Mouse (Mus musculus) forebrain, postnatal 0 days (tissue): ENCODE measurements around the gene Havcr1. TPM values are rescaled to one million over a fixed set of nuclear protein-coding genes. Genes with fewer than 3 reads are reported as not detected.

Source experiments
- ATAC-seq: fragments of 200-750 bp; cut with Nextera tagmentation; 2 replicates; pipeline ENCODE4 v1.8.0; 2017; ENCODE audit warnings: mild to moderate bottlenecking, moderate library complexity
- DNase-seq: peaks from one replicate; pipeline ENCODE4 v3.0.0-alpha.2; 2015
- H3K27ac ChIP-seq: fragments of 300-500 bp; sonication (generic); 2 replicates; pipeline ENCODE4 v1.5.1; 2014; ENCODE audit warnings: low read depth, mild to moderate bottlenecking, antibody characterized with exemption, low read length, moderate library complexity, mixed read lengths
- H3K27me3 ChIP-seq: fragments of 300-500 bp; sonication (generic); 2 replicates; pipeline ENCODE4 v1.6.1; 2014; ENCODE audit warnings: mild to moderate bottlenecking, low read length, mixed read lengths; ENCODE audit not compliant: insufficient read depth
- H3K36me3 ChIP-seq: fragments of 300-500 bp; sonication (generic); 2 replicates; pipeline ENCODE4 v1.6.1; 2014; ENCODE audit warnings: mild to moderate bottlenecking, moderate library complexity; ENCODE audit not compliant: insufficient read depth
- H3K4me1 ChIP-seq: fragments of 300-500 bp; sonication (generic); 2 replicates; pipeline ENCODE4 v1.6.1; 2014; ENCODE audit warnings: antibody characterized with exemption; ENCODE audit not compliant: insufficient read depth
- H3K4me2 ChIP-seq: fragments of 300-500 bp; sonication (generic); 2 replicates; pipeline ENCODE4 v1.6.1; 2014; ENCODE audit warnings: low read depth, mild to moderate bottlenecking, moderate library complexity
- H3K4me3 ChIP-seq: fragments of 300-500 bp; sonication (generic); 2 replicates; pipeline ENCODE4 v1.5.1; 2014; ENCODE audit warnings: low read depth, low read length, mixed read lengths
- H3K9ac ChIP-seq: fragments of 300-500 bp; sonication (generic); 2 replicates; pipeline ENCODE4 v1.6.1; 2014; ENCODE audit warnings: mild to moderate bottlenecking
- H3K9me3 ChIP-seq: fragments of 300-500 bp; sonication (generic); 2 replicates; pipeline ENCODE4 v1.6.1; 2016; ENCODE audit warnings: low read length
- CTCF ChIP-seq: sonication (generic); IDR thresholded peaks from 2 replicates; pipeline ENCODE4 v1.5.1; 2016; ENCODE audit warnings: antibody characterized with exemption, control low read depth, low read depth
- WGBS: fragments of 180-500 bp; shearing (Covaris S2); extraction: QIAGEN DNeasy Blood & Tissue Kit; methylation state at CpG from one replicate; pipeline ENCODE4 v1.1.7; 2014; 5-methylcytosine and 5-hydroxymethylcytosine counted together
- polyA plus RNA-seq: library from polyadenylated mRNA; unstranded; fragments of >200 nt; fragmentation: Nextera tagmentation; extraction: Ambion mirVana; gene quantifications from 2 replicates; pipeline ENCODE4 v1.2.1, GENCODE M21; 2015
- total RNA-seq: library from RNA; depleted of rRNA; stranded (reverse); fragments of >200 nt; gene quantifications from 2 replicates; pipeline ENCODE4 v1.2.3, GENCODE M21; 2014; rRNA removed

Havcr1 gene
- total and polyA plus RNA-seq, 2 experiments from 2014 or later = not detected

DNA sequence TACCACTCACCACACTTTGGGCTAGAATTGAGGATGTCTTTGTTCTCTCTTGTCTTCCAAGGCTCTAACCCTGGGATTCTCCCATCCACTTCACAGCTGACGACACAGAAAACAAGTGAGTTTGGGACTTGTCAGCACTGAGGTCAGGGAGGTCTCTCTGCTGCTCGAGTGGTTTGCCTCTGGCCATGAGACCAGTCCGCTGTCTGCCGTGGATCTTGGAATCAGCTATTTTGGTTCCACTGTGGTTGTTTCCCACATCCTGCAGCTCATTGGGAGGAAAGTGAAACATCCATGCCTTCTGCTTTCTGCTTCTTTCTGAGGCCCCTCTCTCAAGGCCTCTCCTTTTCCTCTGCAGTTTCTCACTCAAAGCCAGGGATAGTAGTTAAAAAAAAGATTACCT lies 85.0 kb downstream of the Havcr1 start:
- no peaks in the 10 kb centered on the region for H3K36me3 ChIP-seq
- H3K4me1 ChIP-seq = no peaks in the 10 kb centered on the region
- H3K9ac ChIP-seq = no peak overlapping the region
- H3K9me3 ChIP-seq = no peaks in the 10 kb centered on the region
- no peak for ATAC-seq
- no peak overlapping the region for H3K4me3 ChIP-seq
- no peak overlapping the region for H3K4me2 ChIP-seq
- DNase-seq = no peak
- H3K27ac ChIP-seq = no peak overlapping the region
- TF ChIP-seq CTCF = no peak
- 73% methylated on average over 4 of the region's 4 CpGs for WGBS
- H3K27me3 ChIP-seq = no peaks in the 10 kb centered on the region

Other genes with a start within 250 kb of the Havcr1 start
- not detected in 2 replicates for gene Gm12169, start 210.9 kb upstream of the Havcr1 start, total RNA-seq
- gene Gm12169, start 210.9 kb upstream of the Havcr1 start, polyA plus RNA-seq = not detected in 2 replicates
- not detected in 2 replicates for gene BC053393, start 163.5 kb upstream of the Havcr1 start, total RNA-seq
- 0.07 TPM in 1 of 2 replicates, not detected in the other for gene BC053393, start 163.5 kb upstream of the Havcr1 start, polyA plus RNA-seq
- gene Dppa1, start 105.8 kb upstream of the Havcr1 start, total RNA-seq = not detected in 2 replicates
- not detected in 2 replicates for gene Dppa1, start 105.8 kb upstream of the Havcr1 start, polyA plus RNA-seq
- 0.08 TPM in 1 of 2 replicates, not detected in the other for gene Timd2, start 28.0 kb upstream of the Havcr1 start, total RNA-seq
- 0.18 and 0.19 TPM in 2 replicates for gene Timd2, start 28.0 kb upstream of the Havcr1 start, polyA plus RNA-seq
- gene Timd4, start 75.7 kb downstream of the Havcr1 start, total RNA-seq = 0.08 and 0.24 TPM in 2 replicates
- not detected in 2 replicates for gene Timd4, start 75.7 kb downstream of the Havcr1 start, polyA plus RNA-seq